Mouse (Mus musculus): ENCODE measurements around the gene Snx20. TPM values are rescaled to one million over a fixed set of nuclear protein-coding genes. Genes with fewer than 3 reads are reported as not detected.

Gene Snx20
- total and polyA plus RNA-seq, 3 experiments, result 1.0 to 1.6 (median 1.1) TPM

GRCm38 (mm10) chr8:88620931-88621330 is 15.0 kb downstream of the Snx20 start:
- no peak for DNase-seq
- no peaks in the 10 kb centered on the region for H3K36me3 ChIP-seq (ENCODE audit: control insufficient read depth, insufficient read depth, low read length)
- no peak overlapping the region for H3K4me3 ChIP-seq
- WGBS, result 63% methylated on average over 5 of the region's 5 CpGs
- no peaks in the 10 kb centered on the region; the same call in 1 of the 2 replicates for H3K4me1 ChIP-seq (ENCODE audit: control insufficient read depth, insufficient read depth, low read length)
- H3K27ac ChIP-seq, result no peak overlapping the region
- H3K9ac ChIP-seq (ENCODE audit: low read depth, low read length), result no peak overlapping the region
- no peaks in the 10 kb centered on the region for H3K79me2 ChIP-seq (replicated peaks; ENCODE audit: control insufficient read depth, insufficient read depth, low read length)
- TF ChIP-seq CTCF (IDR thresholded peaks at IDR 0.05) (no peak), POLR2A (IDR thresholded peaks at IDR 0.05; ENCODE audit: insufficient read depth, low read depth, low read length) (no peak), EP300 (IDR thresholded peaks at IDR 0.05; ENCODE audit: insufficient read depth, low read depth, low read length) (no peak)
- intact Hi-C loops (cut with DNase I), result loop anchor here (2.0 kb wide), 3 partner anchors 92 to 354 kb away; partner anchors contain the start of gene Brd7
- H3K27me3 ChIP-seq (ENCODE audit: control insufficient read depth, insufficient read depth, low read length), result no peaks in the 10 kb centered on the region

- no peaks in the 10 kb centered on the region for H3K79me2 ChIP-seq (replicated peaks; ENCODE audit: control insufficient read depth, insufficient read depth, low read length)
- H3K4me1 ChIP-seq (ENCODE audit: control insufficient read depth, insufficient read depth, low read length), result no peaks in the 10 kb centered on the region; the same call in 1 of the 2 replicates
- H3K36me3 ChIP-seq (ENCODE audit: control insufficient read depth, insufficient read depth, low read length), result no peaks in the 10 kb centered on the region
- H3K9ac ChIP-seq (ENCODE audit: low read depth, low read length), result no peak overlapping the region
- H3K27me3 ChIP-seq (ENCODE audit: control insufficient read depth, insufficient read depth, low read length), result no peaks in the 10 kb centered on the region
- no peak for TF ChIP-seq POLR2A (IDR thresholded peaks at IDR 0.05; ENCODE audit: insufficient read depth, low read depth, low read length)
- peak; percentile 70 for TF ChIP-seq CTCF (IDR thresholded peaks at IDR 0.05)
- TF ChIP-seq EP300 (IDR thresholded peaks at IDR 0.05; ENCODE audit: insufficient read depth, low read depth, low read length), result no peak
- no peak overlapping the region for H3K27ac ChIP-seq
- intact Hi-C loops (cut with DNase I), result loop anchor here (10.0 kb wide), 1 partner anchor 165 kb away; no protein-coding TSS in a partner anchor
- 57% methylated on average over 3 of the region's 3 CpGs for WGBS
- DNase-seq, result no peak
- no peak overlapping the region for H3K4me3 ChIP-seq
These were observed 16.4 kb downstream of the Snx20 start for GRCm38 (mm10) chr8:88619513-88619912.

- 54% methylated on average over 5 of the region's 5 CpGs for WGBS
- no peaks in the 10 kb centered on the region for H3K27me3 ChIP-seq (ENCODE audit: control insufficient read depth, insufficient read depth, low read length)
- no peak for DNase-seq
- H3K4me1 ChIP-seq (ENCODE audit: control insufficient read depth, insufficient read depth, low read length), result no peaks in the 10 kb centered on the region; the same call in 1 of the 2 replicates
- no peak overlapping the region for H3K27ac ChIP-seq
- no peak overlapping the region for H3K9ac ChIP-seq (ENCODE audit: low read depth, low read length)
- H3K36me3 ChIP-seq (ENCODE audit: control insufficient read depth, insufficient read depth, low read length), result no peaks in the 10 kb centered on the region
- intact Hi-C loops (cut with DNase I), result loop anchor here (10.0 kb wide), 1 partner anchor 164 kb away; no protein-coding TSS in a partner anchor
- no peak overlapping the region for H3K4me3 ChIP-seq
- H3K79me2 ChIP-seq (replicated peaks; ENCODE audit: control insufficient read depth, insufficient read depth, low read length), result no peaks in the 10 kb centered on the region
- no peak for TF ChIP-seq POLR2A (IDR thresholded peaks at IDR 0.05; ENCODE audit: insufficient read depth, low read depth, low read length)
- TF ChIP-seq CTCF (IDR thresholded peaks at IDR 0.05), result no peak
- no peak for TF ChIP-seq EP300 (IDR thresholded peaks at IDR 0.05; ENCODE audit: insufficient read depth, low read depth, low read length)
These were observed 17.3 kb downstream of the Snx20 start for GRCm38 (mm10) chr8:88618612-88619011.

GRCm38 (mm10) chr8:88614981-88615380 is 20.9 kb downstream of the Snx20 start:
- no peak overlapping the region for H3K4me3 ChIP-seq
- no peak for DNase-seq
- 63% methylated on average over 5 of the region's 5 CpGs for WGBS
- H3K9ac ChIP-seq (ENCODE audit: low read depth, low read length), result no peak overlapping the region
- H3K27ac ChIP-seq, result no peak overlapping the region
- no peaks in the 10 kb centered on the region for H3K36me3 ChIP-seq (ENCODE audit: control insufficient read depth, insufficient read depth, low read length)
- no peaks in the 10 kb centered on the region for H3K27me3 ChIP-seq (ENCODE audit: control insufficient read depth, insufficient read depth, low read length)
- intact Hi-C loops (cut with DNase I), result loop anchor here (10.0 kb wide), 1 partner anchor 160 kb away; no protein-coding TSS in a partner anchor
- H3K4me1 ChIP-seq (ENCODE audit: control insufficient read depth, insufficient read depth, low read length), result no peaks in the 10 kb centered on the region
- H3K79me2 ChIP-seq (replicated peaks; ENCODE audit: control insufficient read depth, insufficient read depth, low read length), result no peaks in the 10 kb centered on the region
- no peak for TF ChIP-seq POLR2A (IDR thresholded peaks at IDR 0.05; ENCODE audit: insufficient read depth, low read depth, low read length)
- TF ChIP-seq CTCF (IDR thresholded peaks at IDR 0.05), result no peak
- TF ChIP-seq EP300 (IDR thresholded peaks at IDR 0.05; ENCODE audit: insufficient read depth, low read depth, low read length), result no peak

GRCm38 (mm10) chr8:88610271-88610670 is 25.7 kb downstream of the Snx20 start:
- intact Hi-C loops (cut with DNase I), result loop anchor here (10.0 kb wide), 1 partner anchor 155 kb away; no protein-coding TSS in a partner anchor
- H3K9ac ChIP-seq (ENCODE audit: low read depth, low read length), result no peak overlapping the region
- H3K27ac ChIP-seq, result no peak overlapping the region
- no peak for DNase-seq
- TF ChIP-seq POLR2A (IDR thresholded peaks at IDR 0.05; ENCODE audit: insufficient read depth, low read depth, low read length) (no peak), EP300 (IDR thresholded peaks at IDR 0.05; ENCODE audit: insufficient read depth, low read depth, low read length) (no peak), CTCF (IDR thresholded peaks at IDR 0.05) (no peak)
- H3K36me3 ChIP-seq (ENCODE audit: control insufficient read depth, insufficient read depth, low read length), result no peaks in the 10 kb centered on the region
- H3K27me3 ChIP-seq (ENCODE audit: control insufficient read depth, insufficient read depth, low read length), result no peaks in the 10 kb centered on the region
- WGBS, result 77% methylated on average over 6 of the region's 6 CpGs
- no peak overlapping the region for H3K4me3 ChIP-seq
- no peaks in the 10 kb centered on the region for H3K79me2 ChIP-seq (replicated peaks; ENCODE audit: control insufficient read depth, insufficient read depth, low read length)
- H3K4me1 ChIP-seq (ENCODE audit: control insufficient read depth, insufficient read depth, low read length), result no peaks in the 10 kb centered on the region

- Histone ChIP-seq H3K27me3 (ENCODE audit: control insufficient read depth, insufficient read depth, low read length) (no peaks in the 10 kb centered on the region), H3K36me3 (ENCODE audit: control insufficient read depth, insufficient read depth, low read length) (no peaks in the 10 kb centered on the region), H3K4me3 (no peak overlapping the region), H3K4me1 (ENCODE audit: control insufficient read depth, insufficient read depth, low read length) (no peaks in the 10 kb centered on the region), H3K79me2 (replicated peaks; ENCODE audit: control insufficient read depth, insufficient read depth, low read length) (no peaks in the 10 kb centered on the region), H3K9ac (ENCODE audit: low read depth, low read length) (no peak overlapping the region), H3K27ac (no peak overlapping the region)
- intact Hi-C loops (cut with DNase I), result no loop called here
- no peak for DNase-seq
- 78% methylated on average over 8 of the region's 8 CpGs for WGBS
- TF ChIP-seq POLR2A (IDR thresholded peaks at IDR 0.05; ENCODE audit: insufficient read depth, low read depth, low read length), result no peak
- no peak for TF ChIP-seq CTCF (IDR thresholded peaks at IDR 0.05)
- no peak for TF ChIP-seq EP300 (IDR thresholded peaks at IDR 0.05; ENCODE audit: insufficient read depth, low read depth, low read length)
These were observed 26.9 kb downstream of the Snx20 start for GRCm38 (mm10) chr8:88609036-88609435.

All from heart, adult 2 months (tissue).